In the genomic region with DNA sequence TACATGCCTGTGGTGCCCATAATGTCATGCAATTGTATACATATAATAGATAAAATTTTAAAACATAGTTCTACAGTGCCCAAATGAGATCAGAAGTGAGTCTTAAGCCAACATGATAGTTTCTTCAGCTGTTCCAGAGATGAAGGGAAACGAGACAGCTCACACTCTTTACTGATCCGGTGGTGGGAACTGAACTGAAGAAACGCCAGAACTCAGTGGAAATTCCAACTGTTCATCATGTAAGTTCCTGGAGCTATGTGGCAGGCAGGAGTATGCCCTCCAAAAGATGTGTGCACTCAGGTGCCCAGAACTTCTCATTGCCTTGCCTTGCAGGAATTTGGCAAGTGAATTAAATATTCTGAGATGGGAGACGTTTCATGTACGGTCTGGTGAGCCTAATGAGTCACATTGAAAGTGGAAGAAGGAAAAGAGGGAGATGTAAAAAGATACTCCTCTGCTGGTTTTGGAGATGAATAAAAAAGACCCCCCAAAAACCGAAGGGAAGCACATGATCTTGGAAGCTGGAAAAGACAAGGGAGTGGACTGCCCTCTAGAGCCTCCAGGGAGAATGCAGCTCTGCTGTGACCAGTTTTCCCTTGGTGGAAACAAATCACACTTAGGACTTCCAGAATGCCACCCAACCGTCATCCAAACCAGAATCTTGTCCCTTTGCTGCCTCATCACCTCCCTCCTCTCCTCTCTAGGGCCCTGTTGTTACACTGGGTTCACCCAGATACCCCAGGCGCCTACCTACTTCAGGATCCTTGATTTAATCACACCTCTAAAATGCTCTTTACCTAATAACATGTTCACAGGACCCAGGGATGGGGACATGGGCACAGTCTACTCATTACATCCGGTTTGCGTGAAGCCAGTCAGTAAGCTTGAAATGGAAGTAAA, we compare ENCODE assay signal across 9 mouse cellular contexts. TPM values are rescaled to one million over a fixed set of nuclear protein-coding genes. Genes with fewer than 3 reads are reported as not detected.
DNase-seq lines count a peak whose midpoint lies in the region; ATAC-seq and TF ChIP-seq lines count a peak whose summit lies in the region.
"Had no signal": no experiment of that assay in that cellular context is flagged by ENCODE, and none has a peak within 500 bp of the region (broad histone marks: within the 10 kb centered on the region; RNA-seq: fewer than 3 reads in every experiment).

No protein-coding gene starts in this region.

- in situ Hi-C loops in Patski (cut with MboI; ENCODE audit: low pct_unique_long_range_greater_than_20kb): loop anchor here (5.0 to 10.0 kb wide), 3 partner anchors 76 to 308 kb away; partner anchors contain the start of gene Cdc42se2

- TF ChIP-seq POLR2A in limb, embryonic 14.5 days (IDR thresholded peaks at IDR 0.05; ENCODE audit: borderline replicate concordance, extremely low read depth, insufficient read depth, insufficient read length): no peak

- CTCF ChIA-PET in Patski (lab: Charles Lee): interaction anchor here (0.8 to 1.9 kb wide), 8 partner anchors 9 to 170 kb away, joined by 3 to 5 read pairs (median 3); no protein-coding TSS in a partner anchor

- POLR2A ChIA-PET in Patski (lab: Charles Lee): interaction anchor here (0.6 to 1.5 kb wide), 2 partner anchors 9 to 82 kb away, joined by 3 read pairs; no protein-coding TSS in a partner anchor

- H3K4me2 ChIP-seq in hindbrain, postnatal 0 days (ENCODE audit: low read depth, low read length): no peak overlapping the region
- H3K4me2 ChIP-seq in limb, embryonic 14.5 days (replicated peaks; ENCODE audit: low read depth, low read length, severe bottlenecking): no peak overlapping the region
- H3K4me2 ChIP-seq: midbrain, embryonic 12.5 days had no signal

- no peak overlapping the region for H3K9ac ChIP-seq in hindbrain, postnatal 0 days (replicated peaks; ENCODE audit: low read length)
- H3K9ac ChIP-seq in limb, embryonic 14.5 days (ENCODE audit: low read depth, low read length, severe bottlenecking): no peak overlapping the region
- H3K9ac ChIP-seq: midbrain, embryonic 12.5 days had no signal

- no peaks in the 10 kb centered on the region for H3K36me3 ChIP-seq in hindbrain, postnatal 0 days (ENCODE audit: insufficient read depth, low read length)
- no peaks in the 10 kb centered on the region for H3K36me3 ChIP-seq in limb, embryonic 14.5 days (ENCODE audit: control insufficient read depth, insufficient read depth, low read length)
- H3K36me3 ChIP-seq: midbrain, embryonic 12.5 days had no signal

- peak; percentile 93 for TF ChIP-seq CTCF in left cerebral cortex, adult 2 months (IDR thresholded peaks at IDR 0.05)
- peak; percentile 86 for TF ChIP-seq CTCF in Patski (IDR thresholded peaks at IDR 0.05)
- peak; percentile 84 for TF ChIP-seq CTCF in hindbrain, postnatal 0 days (IDR thresholded peaks at IDR 0.05; ENCODE audit: low read depth)

- no peaks in the 10 kb centered on the region; the same call in 1 of the 2 replicates for H3K4me1 ChIP-seq in hindbrain, postnatal 0 days (ENCODE audit: insufficient read depth, low read length)
- H3K4me1 ChIP-seq in limb, embryonic 14.5 days (ENCODE audit: control insufficient read depth, insufficient read depth, low read length): peaks cover 16% of the 10 kb centered on the region

- DNase-seq in left cerebral cortex, adult 2 months (ENCODE audit: extremely low spot score in 1 of 2, low spot score in 2 of 2): peak; percentile 52 to 63
- no peak for DNase-seq in left cerebral cortex, adult 8-10 months (ENCODE audit: low spot score in 2 of 2)
- DNase-seq in Patski (ENCODE audit: low read depth, low spot score): no peak
- DNase-seq in cerebellum, postnatal 10 days: peak; percentile 80 to 82
- peak; percentile 83 for DNase-seq in hindbrain, postnatal 0 days (ENCODE audit: low spot score)
- peak; percentile 56 for DNase-seq in limb, embryonic 14.5 days (ENCODE audit: low spot score)
- peak; percentile 48 for DNase-seq in retina, postnatal 7 days (ENCODE audit: low read depth, low spot score)
- no peak for DNase-seq in ovary, adult 18-20 months (ENCODE audit: low spot score)

- H3K27ac ChIP-seq in left cerebral cortex, adult 2 months: no peak overlapping the region
- no peak overlapping the region for H3K27ac ChIP-seq in hindbrain, postnatal 0 days
- no peak overlapping the region for H3K27ac ChIP-seq in limb, embryonic 14.5 days (replicated peaks; ENCODE audit: low read depth, low read length)
- H3K27ac ChIP-seq: midbrain, embryonic 12.5 days had no signal

- H3K9me3 ChIP-seq in hindbrain, postnatal 0 days (ENCODE audit: low read length): no peaks in the 10 kb centered on the region
- no peaks in the 10 kb centered on the region for H3K9me3 ChIP-seq in limb, embryonic 14.5 days (ENCODE audit: control insufficient read depth, low read length)
- H3K9me3 ChIP-seq: midbrain, embryonic 12.5 days had no signal

- ATAC-seq in Patski: peak; percentile 3
- ATAC-seq in hindbrain, postnatal 0 days: no peak
- no peak for ATAC-seq in limb, embryonic 14.5 days (ENCODE audit: low FRiP score, low read depth)

- H3K4me3 ChIP-seq in left cerebral cortex, adult 2 months: no peak overlapping the region
- H3K4me3 ChIP-seq in hindbrain, postnatal 0 days (ENCODE audit: low read length): no peak overlapping the region
- no peak overlapping the region for H3K4me3 ChIP-seq in limb, embryonic 14.5 days (replicated peaks; ENCODE audit: low read length)
- H3K4me3 ChIP-seq: midbrain, embryonic 12.5 days had no signal

- WGBS in hindbrain, postnatal 0 days: 44% methylated on average over 10 of the region's 10 CpGs
- 46% methylated on average over 10 of the region's 10 CpGs for WGBS in limb, embryonic 14.5 days

- H3K27me3 ChIP-seq in Patski: no peaks in the 10 kb centered on the region
- H3K27me3 ChIP-seq in hindbrain, postnatal 0 days (ENCODE audit: insufficient read depth, low read length): no peaks in the 10 kb centered on the region
- no peaks in the 10 kb centered on the region for H3K27me3 ChIP-seq in limb, embryonic 14.5 days (ENCODE audit: control insufficient read depth, insufficient read depth, low read length)
- H3K27me3 ChIP-seq: midbrain, embryonic 12.5 days had no signal

- intact Hi-C loops in left cerebral cortex, adult 2 months (cut with DNase I): loop anchor here (10.0 kb wide), 1 partner anchor 338 kb away; the partner anchor contains the start of gene Rapgef6

RNA-seq across cellular contexts. Expression of gene Lyrm7, which starts 2.2 kb away (rescaled TPM):
- 10 to 100 TPM; 25.8 to 27.2 TPM for total RNA-seq in left cerebral cortex, adult 2 months (2021)
- 10 to 100 TPM; 23.4 to 37.9 (median 27.9) TPM for total RNA-seq in left cerebral cortex, adult 8-10 months (2022)
- polyA plus RNA-seq in Patski (2021): 16.3 TPM
- total RNA-seq in hindbrain, postnatal 0 days (2014; rRNA removed): 2.6 and 3.1 TPM in 2 replicates
- 5.1 and 5.7 TPM in 2 replicates for polyA plus RNA-seq in hindbrain, postnatal 0 days (2015; fragmentation: Nextera tagmentation; extraction: Ambion mirVana)
- polyA plus RNA-seq in limb, embryonic 14.5 days (2012; rRNA removed): 3.8 and 8.2 TPM in 2 replicates
- polyA plus RNA-seq in limb, embryonic 14.5 days (2014; fragmentation: Nextera tagmentation; extraction: Ambion mirVana): 7.8 and 10.8 TPM in 2 replicates

RNA-seq across cellular contexts. Expression of gene Hint1, which starts 3.3 kb away (rescaled TPM):
- 100 to 1,000 TPM; 234 to 245 TPM for total RNA-seq in left cerebral cortex, adult 2 months (2021)
- 100 to 1,000 TPM; 204 to 277 (median 234) TPM for total RNA-seq in left cerebral cortex, adult 8-10 months (2022)
- polyA plus RNA-seq in Patski (2021): 815 TPM
- total RNA-seq in hindbrain, postnatal 0 days (2014; rRNA removed): 521 and 547 TPM in 2 replicates
- 1,077 and 1,085 TPM in 2 replicates for polyA plus RNA-seq in hindbrain, postnatal 0 days (2015; fragmentation: Nextera tagmentation; extraction: Ambion mirVana)
- 492 and 618 TPM in 2 replicates for polyA plus RNA-seq in limb, embryonic 14.5 days (2012; rRNA removed)
- polyA plus RNA-seq in limb, embryonic 14.5 days (2014; fragmentation: Nextera tagmentation; extraction: Ambion mirVana): 557 and 602 TPM in 2 replicates

RNA-seq across cellular contexts. Expression of gene Gpx3, which starts 39.4 kb away (rescaled TPM):
- total RNA-seq in left cerebral cortex, adult 2 months (2021): 10 to 100 TPM in 1 of 2 experiments, 1 to 10 TPM in 1; 6.2 to 10.2 TPM
- 10 to 100 TPM in 2 of 4 experiments, 1 to 10 TPM in 2; 7.5 to 12.5 (median 10.4) TPM for total RNA-seq in left cerebral cortex, adult 8-10 months (2022)
- 1,215 TPM for polyA plus RNA-seq in Patski (2021)
- 28.5 and 30.5 TPM in 2 replicates for total RNA-seq in hindbrain, postnatal 0 days (2014; rRNA removed)
- polyA plus RNA-seq in hindbrain, postnatal 0 days (2015; fragmentation: Nextera tagmentation; extraction: Ambion mirVana): 78.0 and 78.1 TPM in 2 replicates
- polyA plus RNA-seq in limb, embryonic 14.5 days (2012; rRNA removed): 14.5 and 18.2 TPM in 2 replicates
- 32.7 and 37.3 TPM in 2 replicates for polyA plus RNA-seq in limb, embryonic 14.5 days (2014; fragmentation: Nextera tagmentation; extraction: Ambion mirVana)

Comparison
In these comparisons a context has a peak if more than half of its experiments do, and no peak if none do; other contexts are left out.
1. DNase-seq: peak in left cerebral cortex, adult 2 months (2 of 2), cerebellum, postnatal 10 days (2 of 2), hindbrain, postnatal 0 days (single experiment), limb, embryonic 14.5 days (single experiment) and retina, postnatal 7 days (single experiment); none in left cerebral cortex, adult 8-10 months (0 of 2), Patski (single experiment) and ovary, adult 18-20 months (single experiment).
2. Peak in every context shown above with its lines, with median percentiles within 50 percentile points of each other: CTCF ChIP-seq.